Mouse (Mus musculus) heart, adult 8-10 months (tissue): ENCODE measurements around the gene Limk2. TPM values are rescaled to one million over a fixed set of nuclear protein-coding genes. Genes with fewer than 3 reads are reported as not detected.

Experiments
- DNase-seq: peaks from one replicate; pipeline ENCODE4 v3.0.0; 2022; ENCODE audit warnings: low spot score
- total RNA-seq, 4 experiments: library from RNA; stranded (reverse); gene quantifications; 2 replicates each; pipeline ENCODE4 v1.2.4; 2022

The Limk2 gene
- total RNA-seq = 10 to 100 TPM; 16.7 to 25.5 (median 19.4) TPM

GRCm38 (mm10) chr11:3408997-3409732, at the start of gene Limk2:
Gene Limk2 (minus strand): TSS chr11:3409189.
- DNase-seq = peak; percentile 88

GRCm38 (mm10) chr11:3458428-3459104, 49.6 kb upstream of the Limk2 start:
- DNase-seq = no peak

DNA sequence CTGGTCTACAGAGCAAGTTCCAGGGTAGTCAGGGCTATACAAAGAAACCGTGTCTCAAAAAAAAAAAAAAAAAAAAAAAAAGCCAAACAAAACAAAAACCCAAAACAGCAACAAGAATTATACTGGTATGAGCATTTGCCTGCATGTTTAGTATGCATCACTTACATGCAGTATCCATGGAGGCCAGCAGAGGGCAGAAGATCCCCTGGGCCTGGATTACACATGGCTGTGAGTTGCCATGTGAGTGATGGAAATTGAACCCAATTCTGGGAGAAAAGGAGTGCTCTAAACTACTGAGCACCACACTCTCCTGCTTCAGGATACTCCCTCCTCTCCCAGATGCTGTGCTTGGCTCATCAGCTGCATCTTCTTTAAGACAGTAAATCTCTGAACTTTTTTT, 47.4 kb upstream of the Limk2 start:
- DNase-seq = peak; percentile 49

DNA sequence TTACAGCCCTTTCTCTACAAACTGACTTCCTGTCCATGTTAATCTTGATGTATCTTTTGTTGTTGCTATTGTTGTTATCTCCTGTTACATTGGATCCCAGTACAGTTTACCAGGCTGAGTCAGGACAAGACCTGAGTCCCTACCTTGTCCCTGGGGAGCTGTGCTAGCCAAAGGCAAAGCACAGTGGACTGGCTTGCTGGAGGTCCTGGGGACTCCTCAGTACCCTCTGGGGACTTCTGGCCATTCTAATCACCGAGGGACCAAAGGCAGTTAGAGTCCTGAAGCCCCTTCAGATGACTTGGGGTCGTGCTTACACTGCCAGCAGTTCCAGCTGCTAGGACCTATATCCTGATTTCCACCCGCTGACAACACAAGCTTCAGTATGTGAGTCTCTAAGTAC, 45.5 kb upstream of the Limk2 start:
- DNase-seq = no peak

DNA sequence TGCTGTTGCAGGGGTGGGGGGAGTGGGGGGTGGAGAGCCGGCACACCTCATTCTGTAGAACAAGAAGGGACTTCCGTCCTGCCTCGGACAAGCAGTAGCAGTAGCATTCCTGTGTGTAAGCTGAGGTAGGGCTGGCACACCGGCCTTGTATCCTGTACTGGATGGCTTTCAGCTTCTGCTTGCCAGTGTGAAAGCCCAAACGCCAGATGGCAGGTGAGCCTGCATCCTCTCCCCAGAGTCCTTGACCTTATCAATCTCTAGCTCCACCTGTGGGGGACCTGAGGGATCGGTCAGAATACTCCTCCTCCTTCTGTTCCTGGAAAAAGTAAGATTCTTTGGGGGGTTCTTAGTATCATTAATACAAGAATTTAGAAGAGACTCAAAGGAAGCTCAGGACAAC, 44.5 kb upstream of the Limk2 start:
- DNase-seq = no peak

GRCm38 (mm10) chr11:3452769-3453168, 43.8 kb upstream of the Limk2 start:
- no peak for DNase-seq

GRCm38 (mm10) chr11:3452167-3452639, 43.2 kb upstream of the Limk2 start, which contains the start of gene Rnf185:
Gene Rnf185 (minus strand): TSS chr11:3452363.
- peak; percentile 96 for DNase-seq

DNA sequence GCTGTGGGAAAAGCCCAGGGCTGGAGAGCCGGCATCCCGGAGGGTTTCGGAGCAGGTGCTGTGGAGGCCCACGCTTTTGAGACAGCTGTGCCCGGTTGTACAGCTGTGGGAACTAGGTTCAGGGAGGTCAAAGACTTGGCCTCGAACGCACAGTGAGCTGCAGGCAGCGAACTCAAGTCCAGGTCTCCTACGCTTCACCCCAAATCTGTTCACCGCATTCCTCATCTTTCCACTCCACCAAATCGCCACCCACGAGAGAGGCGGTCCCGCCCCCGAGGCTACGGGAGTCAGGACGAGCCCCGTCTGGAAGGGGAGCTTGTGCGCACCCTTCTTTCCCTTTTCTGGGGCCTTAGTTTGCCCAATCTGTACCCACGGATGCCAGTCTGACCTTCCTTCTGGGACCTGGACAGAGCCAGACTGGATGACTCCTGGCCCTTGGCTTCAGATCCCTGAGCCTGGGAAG, 42.7 kb upstream of the Limk2 start:
- no peak for DNase-seq

DNA sequence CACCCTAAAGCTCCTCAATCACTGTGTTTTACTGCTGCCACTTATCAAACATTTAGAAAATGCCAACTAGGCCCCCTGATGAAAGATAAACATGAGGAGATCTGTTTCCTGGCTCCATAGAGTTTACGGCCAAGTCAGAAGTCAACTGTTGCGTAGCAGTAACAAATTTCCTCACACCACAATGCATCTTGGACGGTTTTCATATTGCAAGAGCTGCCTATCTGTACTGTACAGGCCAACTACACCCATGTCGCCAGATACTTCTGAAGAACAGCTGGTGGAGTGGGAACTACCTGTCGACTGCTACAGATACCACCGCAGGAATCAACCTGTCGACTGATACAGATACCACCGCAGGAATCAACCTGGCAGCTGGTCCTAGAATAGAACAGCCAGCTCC, 35.9 kb upstream of the Limk2 start:
- no peak for DNase-seq

- no peak for DNase-seq
Measured at GRCm38 (mm10) chr11:3443091-3443490, 34.1 kb upstream of the Limk2 start.

GRCm38 (mm10) chr11:3442677-3443076, 33.7 kb upstream of the Limk2 start:
- DNase-seq = no peak

GRCm38 (mm10) chr11:3441696-3442443, 32.9 kb upstream of the Limk2 start:
- DNase-seq = peak; percentile 34

DNA sequence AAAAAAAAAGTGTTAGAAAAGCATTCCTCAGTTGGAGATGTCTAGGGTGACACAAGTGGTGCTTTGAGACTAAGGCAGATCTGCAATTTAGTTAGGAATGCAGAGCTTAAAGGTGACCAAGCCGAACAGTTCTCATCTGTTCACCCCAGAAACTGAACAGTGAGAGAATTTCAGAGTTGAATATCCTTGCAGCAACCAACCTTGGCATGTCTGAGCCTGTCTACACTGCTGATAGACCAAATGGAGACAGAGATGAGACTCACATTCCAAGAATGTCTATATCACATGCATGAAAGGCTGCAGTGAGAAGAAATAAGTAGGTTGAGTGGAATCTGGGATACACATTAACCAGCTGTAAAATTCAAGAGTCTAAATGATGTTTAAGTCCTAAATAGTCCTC, 28.6 kb upstream of the Limk2 start:
- no peak for DNase-seq

DNA sequence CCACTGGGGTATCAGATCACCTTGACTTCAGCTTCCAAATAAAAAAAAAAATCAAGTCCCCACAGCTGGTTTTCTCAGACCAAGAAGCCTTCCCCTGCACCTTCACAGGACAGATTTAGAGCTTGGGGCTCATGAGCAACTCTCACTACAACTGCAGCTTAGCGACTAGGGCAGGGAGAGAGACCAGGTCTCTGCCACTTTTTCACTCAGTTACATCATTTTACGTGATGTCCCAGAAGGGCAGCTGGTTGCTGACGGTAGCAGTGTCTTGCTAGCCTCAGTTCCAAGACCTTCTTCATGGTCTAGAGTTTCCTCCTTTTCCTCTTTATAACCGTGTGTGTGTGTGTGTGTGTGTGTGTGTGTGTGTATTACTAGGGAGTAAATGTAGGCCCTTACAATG, 24.8 kb upstream of the Limk2 start:
- no peak for DNase-seq

- DNase-seq = no peak
Measured at GRCm38 (mm10) chr11:3431976-3432603, 23.1 kb upstream of the Limk2 start.

DNA sequence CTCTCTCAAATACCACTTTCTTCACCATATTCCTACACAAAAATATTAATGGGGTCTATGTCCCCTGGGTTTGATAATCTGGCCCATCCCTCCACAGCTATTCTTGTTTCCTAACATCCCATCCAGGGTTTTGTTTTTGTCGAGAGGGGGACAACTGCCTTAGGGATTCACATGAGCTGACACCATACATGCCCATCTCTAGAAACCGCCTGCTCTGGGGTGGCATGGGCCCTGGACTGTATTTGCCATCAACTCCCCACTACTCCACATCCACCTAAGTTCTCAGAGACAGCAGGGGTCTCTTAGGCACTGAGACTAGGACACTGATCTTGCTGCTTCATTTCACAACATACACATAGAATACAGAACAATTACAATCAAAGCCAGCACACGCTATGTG, 22.5 kb upstream of the Limk2 start:
- DNase-seq = no peak

GRCm38 (mm10) chr11:3428632-3429031, 19.6 kb upstream of the Limk2 start:
- DNase-seq = no peak

GRCm38 (mm10) chr11:3427697-3428230, 18.8 kb upstream of the Limk2 start:
- DNase-seq = no peak

- no peak for DNase-seq
Measured at GRCm38 (mm10) chr11:3422242-3422641, 13.3 kb upstream of the Limk2 start.

DNA sequence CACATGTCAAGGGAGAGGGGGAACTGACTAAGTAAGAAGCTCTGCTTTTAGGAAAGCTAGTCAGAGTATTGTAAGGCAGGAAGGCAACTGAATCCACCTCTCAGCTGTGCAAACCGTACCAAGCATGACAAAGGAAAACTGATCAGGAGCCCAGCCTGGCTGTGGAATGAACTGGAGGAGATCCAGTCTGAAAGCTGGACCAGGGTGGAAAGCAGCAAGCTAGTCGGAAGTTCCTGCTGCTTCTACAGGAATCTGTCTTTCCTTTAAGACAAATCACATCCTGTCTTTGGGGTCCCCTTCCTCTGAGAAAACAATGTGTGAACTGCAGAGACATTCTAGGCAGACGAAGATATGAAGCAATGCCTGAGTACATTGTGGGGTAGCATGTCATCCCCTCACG, 9.8 kb upstream of the Limk2 start:
- peak; percentile 25 for DNase-seq

DNA sequence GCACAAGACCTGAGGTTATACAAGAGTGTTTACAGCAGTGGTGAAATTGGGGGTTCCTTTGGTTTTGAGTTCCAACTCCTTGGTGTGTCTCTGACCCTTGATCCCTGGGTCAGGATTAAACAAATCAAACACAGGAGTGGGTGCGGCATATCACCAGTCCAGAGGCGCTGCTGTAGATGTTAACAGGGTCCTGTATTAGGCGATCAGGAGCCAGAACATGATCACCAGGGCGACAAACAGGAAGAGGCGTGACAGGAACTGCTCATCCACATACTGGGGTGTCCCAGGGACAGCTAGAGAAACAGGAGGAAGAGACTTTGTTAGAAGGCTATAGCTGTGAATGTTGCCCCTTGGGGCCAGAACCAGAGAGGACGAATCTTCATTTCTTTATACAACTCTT, 8.8 kb upstream of the Limk2 start:
- DNase-seq = peak; percentile 16

DNA sequence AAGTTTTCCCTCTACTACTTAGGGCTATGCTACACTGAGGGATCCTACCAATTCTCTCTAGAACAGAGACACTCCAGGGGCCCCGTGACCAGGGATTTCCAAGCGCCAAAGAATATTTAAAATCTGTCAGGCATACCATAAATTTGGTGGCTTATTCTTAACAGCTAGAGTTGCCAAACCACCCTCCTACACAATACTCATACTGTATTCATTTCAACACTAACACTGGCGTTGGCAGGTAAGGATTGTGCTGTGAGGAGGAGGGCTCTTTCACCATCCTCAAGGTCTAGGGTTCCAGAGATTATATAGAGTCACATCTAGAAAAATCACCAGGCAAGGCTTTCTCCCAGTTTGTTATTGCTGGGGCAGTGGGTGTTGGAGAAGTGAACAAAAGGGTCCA, 7.4 kb upstream of the Limk2 start:
- DNase-seq = no peak
